Mouse (Mus musculus): ENCODE data around the gene Aldh4a1. TPM values are rescaled to one million over a fixed set of nuclear protein-coding genes. Genes with fewer than 3 reads are reported as not detected.

The Aldh4a1 gene
- polyA plus RNA-seq, 1 experiment from 2014 or later = 15.4 TPM

DNA sequence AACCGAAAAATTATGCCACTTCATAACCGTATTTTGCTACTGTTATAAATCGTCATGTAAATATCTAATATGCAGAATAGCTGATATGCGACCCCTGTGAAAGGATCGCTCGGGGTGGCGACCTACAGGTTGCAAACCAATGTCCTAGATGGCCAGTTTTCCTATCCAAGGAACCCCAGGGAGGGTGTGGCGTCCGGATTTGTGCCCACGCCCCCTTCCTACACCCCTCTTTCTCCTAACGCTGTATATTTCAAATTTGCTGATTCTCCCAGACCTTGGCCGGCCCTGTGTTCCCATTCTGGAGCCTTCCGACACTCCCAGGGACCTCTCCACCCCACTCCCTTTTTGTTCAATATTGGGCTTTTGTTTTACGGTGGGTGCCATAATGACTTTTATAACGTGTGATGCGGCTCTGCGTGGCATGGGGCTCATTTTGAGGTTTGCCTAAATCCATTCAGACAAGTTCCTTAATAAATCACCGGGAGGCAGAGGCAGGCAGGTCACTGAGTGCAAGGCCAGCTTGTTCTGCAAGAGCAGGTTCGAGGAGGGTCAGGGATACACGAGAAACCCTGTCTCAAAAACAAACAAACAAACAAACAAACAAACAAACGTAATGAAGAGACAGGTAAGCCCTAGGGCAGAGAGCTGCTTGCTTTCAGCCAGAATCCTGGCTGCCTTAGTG lies 909 bp downstream of the Aldh4a1 start:
- no peak for ATAC-seq (ENCODE audit: insufficient number of reproducible peaks, low FRiP score, low TSS enrichment, low read depth)
- H3K4me1 ChIP-seq (ENCODE audit: control insufficient read depth, insufficient read depth, low read length) = peaks cover 5% of the 10 kb centered on the region; the same call in 1 of the 2 replicates
- no peaks in the 10 kb centered on the region for H3K36me3 ChIP-seq (ENCODE audit: control insufficient read depth, insufficient read depth, low read length)
- H3K9ac ChIP-seq (ENCODE audit: low read length) = peak overlapping the region; percentile 62; the same call in 1 of the 2 replicates
- peak overlapping the region; percentile 75 for H3K4me2 ChIP-seq (ENCODE audit: low read depth, severe bottlenecking)
- no peaks in the 10 kb centered on the region for H3K9me3 ChIP-seq (ENCODE audit: control insufficient read depth, low read length)
- no peaks in the 10 kb centered on the region for H3K27me3 ChIP-seq (ENCODE audit: control insufficient read depth, insufficient read depth, low read length)
- DNase-seq (ENCODE audit: low spot score) = no peak
- WGBS = 22% methylated on average over 21 of the region's 21 CpGs
- H3K27ac ChIP-seq (replicated peaks; ENCODE audit: low read depth, low read length) = no peak overlapping the region
- H3K4me3 ChIP-seq (ENCODE audit: low read depth, low read length) = peak overlapping the region; percentile 66

DNA sequence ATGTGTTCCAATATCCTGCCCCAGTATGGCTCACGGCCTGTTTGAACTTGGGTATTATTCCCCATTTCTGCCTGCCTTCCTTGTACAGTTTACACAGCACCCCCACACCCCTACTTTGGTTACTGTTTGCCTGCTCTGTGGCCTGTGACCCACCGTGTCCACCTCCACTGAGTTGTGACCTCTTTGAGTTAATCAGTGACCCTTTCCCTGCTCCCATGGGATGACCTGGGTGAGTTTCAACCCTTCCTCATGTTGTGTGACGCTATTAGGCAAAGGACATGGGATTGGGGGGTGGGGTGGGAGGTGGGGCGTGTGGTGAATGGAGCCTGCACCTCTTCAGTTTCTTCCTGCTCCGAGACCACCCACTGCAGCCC lies 1.4 kb downstream of the Aldh4a1 start:
- Histone ChIP-seq H3K4me3 (ENCODE audit: low read depth, low read length) (no peak overlapping the region), H3K4me1 (ENCODE audit: control insufficient read depth, insufficient read depth, low read length) (peaks cover 5% of the 10 kb centered on the region; the same call in 1 of the 2 replicates), H3K9ac (ENCODE audit: low read length) (no peak overlapping the region), H3K27ac (replicated peaks; ENCODE audit: low read depth, low read length) (no peak overlapping the region), H3K9me3 (ENCODE audit: control insufficient read depth, low read length) (no peaks in the 10 kb centered on the region), H3K36me3 (ENCODE audit: control insufficient read depth, insufficient read depth, low read length) (no peaks in the 10 kb centered on the region), H3K4me2 (ENCODE audit: low read depth, severe bottlenecking) (0 out of 2 replicates have a peak overlapping the region, but pooled peaks have one; percentile 75), H3K27me3 (ENCODE audit: control insufficient read depth, insufficient read depth, low read length) (no peaks in the 10 kb centered on the region)
- ATAC-seq (ENCODE audit: insufficient number of reproducible peaks, low FRiP score, low TSS enrichment, low read depth) = no peak
- 75% methylated on average over 5 of the region's 5 CpGs for WGBS
- no peak for DNase-seq (ENCODE audit: low spot score)

DNA sequence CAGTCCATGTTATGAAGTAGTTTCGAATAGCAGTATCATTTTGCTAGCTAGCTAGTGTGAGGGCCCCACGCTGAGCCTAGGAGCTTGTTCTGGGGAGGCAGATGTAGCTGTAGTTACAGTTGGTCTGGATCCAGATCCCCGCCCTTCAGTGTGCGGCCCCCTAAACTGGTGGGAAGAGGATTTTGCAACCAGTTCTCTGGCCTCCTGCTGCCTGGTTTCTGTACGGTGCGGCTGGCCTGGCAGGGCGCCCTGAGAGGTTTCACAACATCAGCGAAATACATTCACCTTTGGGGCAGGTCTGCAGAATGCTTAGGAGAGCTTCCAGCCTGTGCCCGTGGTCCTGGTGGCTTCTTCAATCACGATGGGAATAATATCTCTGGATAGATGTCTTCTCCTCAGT lies 2.0 kb downstream of the Aldh4a1 start:
- Histone ChIP-seq H3K27ac (replicated peaks; ENCODE audit: low read depth, low read length) (no peak overlapping the region), H3K36me3 (ENCODE audit: control insufficient read depth, insufficient read depth, low read length) (no peaks in the 10 kb centered on the region), H3K27me3 (ENCODE audit: control insufficient read depth, insufficient read depth, low read length) (no peaks in the 10 kb centered on the region), H3K9ac (ENCODE audit: low read length) (no peak overlapping the region), H3K4me2 (ENCODE audit: low read depth, severe bottlenecking) (no peak overlapping the region), H3K4me3 (ENCODE audit: low read depth, low read length) (no peak overlapping the region), H3K4me1 (ENCODE audit: control insufficient read depth, insufficient read depth, low read length) (peaks cover 5% of the 10 kb centered on the region; the same call in 1 of the 2 replicates), H3K9me3 (ENCODE audit: control insufficient read depth, low read length) (no peaks in the 10 kb centered on the region)
- DNase-seq (ENCODE audit: low spot score) (no peak), ATAC-seq (ENCODE audit: insufficient number of reproducible peaks, low FRiP score, low TSS enrichment, low read depth) (no peak)
- WGBS = 89% methylated on average over 10 of the region's 10 CpGs

DNA sequence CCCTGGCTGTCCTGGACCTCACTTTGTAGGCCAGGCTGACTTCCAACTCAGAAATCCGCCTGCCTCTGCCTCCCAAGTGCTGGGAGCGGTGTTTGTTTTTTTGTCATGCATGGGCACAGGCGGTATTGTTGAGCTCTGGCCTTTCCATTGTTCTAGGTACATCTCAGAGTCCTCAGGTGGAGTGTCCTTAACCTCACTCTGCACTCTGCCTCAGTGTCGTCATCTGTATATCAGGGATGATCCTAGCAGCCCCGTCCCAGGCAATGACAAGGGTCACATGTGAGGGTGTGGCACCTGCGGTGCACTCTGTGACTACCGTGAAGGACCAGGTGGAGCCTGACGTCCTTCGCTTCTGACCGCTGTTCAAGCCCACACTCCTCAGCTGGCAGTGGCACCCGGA lies 4.7 kb downstream of the Aldh4a1 start:
- 92% methylated on average over 11 of the region's 11 CpGs for WGBS
- Histone ChIP-seq H3K4me1 (ENCODE audit: control insufficient read depth, insufficient read depth, low read length) (peaks cover 5% of the 10 kb centered on the region; the same call in 1 of the 2 replicates), H3K27ac (replicated peaks; ENCODE audit: low read depth, low read length) (no peak overlapping the region), H3K9ac (ENCODE audit: low read length) (no peak overlapping the region), H3K9me3 (ENCODE audit: control insufficient read depth, low read length) (no peaks in the 10 kb centered on the region), H3K4me2 (ENCODE audit: low read depth, severe bottlenecking) (no peak overlapping the region), H3K36me3 (ENCODE audit: control insufficient read depth, insufficient read depth, low read length) (no peaks in the 10 kb centered on the region), H3K27me3 (ENCODE audit: control insufficient read depth, insufficient read depth, low read length) (no peaks in the 10 kb centered on the region), H3K4me3 (ENCODE audit: low read depth, low read length) (no peak overlapping the region)
- DNase-seq (ENCODE audit: low spot score) (no peak), ATAC-seq (ENCODE audit: insufficient number of reproducible peaks, low FRiP score, low TSS enrichment, low read depth) (no peak)

DNA sequence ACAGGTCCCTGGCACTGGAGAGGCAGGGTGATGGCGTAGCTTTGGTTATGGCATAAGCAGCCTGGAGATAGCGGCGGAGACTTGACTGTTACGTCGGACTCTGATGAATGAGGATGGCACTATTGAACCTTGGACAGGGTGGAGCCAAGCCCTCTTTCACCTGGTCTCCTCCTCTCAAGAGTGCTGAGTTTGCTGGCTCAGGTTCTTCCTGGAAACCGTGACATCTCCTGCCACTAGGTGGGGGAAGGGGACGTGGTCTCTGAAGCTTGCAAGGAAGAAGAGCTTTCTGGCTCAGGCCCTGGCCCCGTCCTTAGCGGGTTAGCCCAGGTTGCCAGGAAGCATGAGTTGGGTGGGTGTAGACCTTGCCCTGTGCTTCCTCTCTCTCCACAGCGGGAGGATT lies 7.5 kb downstream of the Aldh4a1 start:
- Histone ChIP-seq H3K9me3 (ENCODE audit: control insufficient read depth, low read length) (no peaks in the 10 kb centered on the region), H3K27me3 (ENCODE audit: control insufficient read depth, insufficient read depth, low read length) (no peaks in the 10 kb centered on the region), H3K36me3 (ENCODE audit: control insufficient read depth, insufficient read depth, low read length) (no peaks in the 10 kb centered on the region), H3K4me2 (ENCODE audit: low read depth, severe bottlenecking) (no peak overlapping the region), H3K4me3 (ENCODE audit: low read depth, low read length) (no peak overlapping the region), H3K9ac (ENCODE audit: low read length) (no peak overlapping the region), H3K4me1 (ENCODE audit: control insufficient read depth, insufficient read depth, low read length) (no peaks in the 10 kb centered on the region), H3K27ac (replicated peaks; ENCODE audit: low read depth, low read length) (no peak overlapping the region)
- ATAC-seq (ENCODE audit: insufficient number of reproducible peaks, low FRiP score, low TSS enrichment, low read depth) (no peak), DNase-seq (ENCODE audit: low spot score) (no peak)
- 68% methylated on average over 10 of the region's 10 CpGs for WGBS

DNA sequence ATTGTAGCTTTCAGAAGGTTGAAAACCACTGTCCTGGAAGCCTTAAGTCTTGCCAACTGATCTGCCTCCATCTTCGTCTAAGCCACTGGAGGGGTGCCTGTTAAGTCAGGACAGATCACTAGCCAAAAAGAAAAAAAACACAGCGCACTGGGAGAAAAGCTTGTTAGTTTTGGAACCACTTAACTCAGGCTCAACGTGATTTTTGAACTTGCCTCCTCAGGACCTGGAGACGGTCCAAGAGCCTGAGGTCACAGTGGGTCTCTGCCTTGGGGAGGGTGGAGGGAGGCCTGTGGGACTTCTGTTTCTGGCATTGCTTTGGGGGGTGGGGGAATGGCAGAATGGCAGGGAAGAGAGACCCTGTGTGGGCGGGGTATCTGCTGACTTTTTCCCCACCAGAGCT lies 8.5 kb downstream of the Aldh4a1 start:
- no peak for DNase-seq (ENCODE audit: low spot score)
- H3K36me3 ChIP-seq (ENCODE audit: control insufficient read depth, insufficient read depth, low read length) = no peaks in the 10 kb centered on the region
- H3K27me3 ChIP-seq (ENCODE audit: control insufficient read depth, insufficient read depth, low read length) = no peaks in the 10 kb centered on the region
- ATAC-seq (ENCODE audit: insufficient number of reproducible peaks, low FRiP score, low TSS enrichment, low read depth) = no peak
- H3K4me1 ChIP-seq (ENCODE audit: control insufficient read depth, insufficient read depth, low read length) = no peaks in the 10 kb centered on the region
- no peak overlapping the region for H3K27ac ChIP-seq (replicated peaks; ENCODE audit: low read depth, low read length)
- H3K9ac ChIP-seq (ENCODE audit: low read length) = no peak overlapping the region
- WGBS = 82% methylated on average over 5 of the region's 5 CpGs
- H3K4me2 ChIP-seq (ENCODE audit: low read depth, severe bottlenecking) = no peak overlapping the region
- no peaks in the 10 kb centered on the region for H3K9me3 ChIP-seq (ENCODE audit: control insufficient read depth, low read length)
- H3K4me3 ChIP-seq (ENCODE audit: low read depth, low read length) = no peak overlapping the region

DNA sequence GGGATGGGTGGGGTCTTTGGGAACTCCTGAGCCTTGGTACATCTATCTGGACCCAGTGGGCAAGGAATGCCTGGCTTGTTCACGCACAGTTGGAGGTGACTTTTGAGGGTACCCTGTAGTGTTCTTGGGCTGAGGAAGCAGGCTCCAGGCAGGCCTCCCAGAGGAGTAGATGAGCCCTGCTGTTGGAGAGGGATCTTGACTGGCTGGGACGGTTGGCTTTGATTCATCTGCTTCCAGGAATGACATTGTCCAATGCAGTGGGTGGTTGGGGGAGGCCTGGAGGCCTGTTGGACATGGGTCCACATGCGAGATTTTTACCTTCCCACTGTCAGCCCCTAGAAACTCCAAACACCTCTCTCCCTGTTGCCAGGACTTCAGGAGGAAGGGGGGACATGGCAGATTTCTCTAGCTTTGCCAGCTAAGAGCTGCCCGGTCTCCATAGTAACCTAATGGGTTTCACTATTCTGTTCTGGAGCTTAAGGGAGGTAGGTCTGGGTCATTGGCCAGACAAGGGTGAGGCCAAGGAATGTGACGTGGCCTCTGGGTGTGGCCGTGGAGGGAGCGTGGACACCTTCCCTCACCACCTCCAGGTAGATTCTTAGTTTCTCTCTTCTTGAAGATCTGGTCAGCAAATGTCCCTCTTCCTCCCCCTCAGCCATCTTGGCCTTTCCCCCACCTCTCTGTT lies 9.0 kb downstream of the Aldh4a1 start:
- no peak overlapping the region for H3K4me3 ChIP-seq (ENCODE audit: low read depth, low read length)
- no peak for ATAC-seq (ENCODE audit: insufficient number of reproducible peaks, low FRiP score, low TSS enrichment, low read depth)
- H3K27ac ChIP-seq (replicated peaks; ENCODE audit: low read depth, low read length) = no peak overlapping the region
- no peaks in the 10 kb centered on the region for H3K27me3 ChIP-seq (ENCODE audit: control insufficient read depth, insufficient read depth, low read length)
- H3K36me3 ChIP-seq (ENCODE audit: control insufficient read depth, insufficient read depth, low read length) = no peaks in the 10 kb centered on the region
- WGBS = 89% methylated on average over 7 of the region's 7 CpGs
- no peaks in the 10 kb centered on the region for H3K4me1 ChIP-seq (ENCODE audit: control insufficient read depth, insufficient read depth, low read length)
- no peak overlapping the region for H3K9ac ChIP-seq (ENCODE audit: low read length)
- H3K4me2 ChIP-seq (ENCODE audit: low read depth, severe bottlenecking) = no peak overlapping the region
- DNase-seq (ENCODE audit: low spot score) = no peak
- H3K9me3 ChIP-seq (ENCODE audit: control insufficient read depth, low read length) = no peaks in the 10 kb centered on the region

DNA sequence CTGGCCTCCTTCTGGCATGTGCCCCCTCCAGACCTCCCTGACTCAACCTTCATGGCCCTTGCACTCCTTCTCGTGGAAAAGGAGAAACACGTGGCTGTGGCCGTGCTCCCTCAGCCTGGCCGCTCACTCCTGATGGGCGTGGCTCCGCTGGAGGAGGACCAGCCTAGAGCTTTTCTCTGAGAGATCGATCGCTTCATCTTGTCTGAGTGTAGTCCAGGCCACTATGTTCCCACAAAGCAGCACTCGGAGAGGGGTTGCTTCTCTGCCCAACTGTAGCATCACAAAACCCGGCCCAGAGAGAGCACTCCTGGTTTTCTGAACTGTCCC lies 9.6 kb downstream of the Aldh4a1 start:
- H3K4me3 ChIP-seq (ENCODE audit: low read depth, low read length) = no peak overlapping the region
- no peak overlapping the region for H3K27ac ChIP-seq (replicated peaks; ENCODE audit: low read depth, low read length)
- H3K4me2 ChIP-seq (ENCODE audit: low read depth, severe bottlenecking) = no peak overlapping the region
- H3K9ac ChIP-seq (ENCODE audit: low read length) = no peak overlapping the region
- no peak for ATAC-seq (ENCODE audit: insufficient number of reproducible peaks, low FRiP score, low TSS enrichment, low read depth)
- no peaks in the 10 kb centered on the region for H3K4me1 ChIP-seq (ENCODE audit: control insufficient read depth, insufficient read depth, low read length)
- H3K27me3 ChIP-seq (ENCODE audit: control insufficient read depth, insufficient read depth, low read length) = no peaks in the 10 kb centered on the region
- 86% methylated on average over 10 of the region's 10 CpGs for WGBS
- DNase-seq (ENCODE audit: low spot score) = no peak
- H3K36me3 ChIP-seq (ENCODE audit: control insufficient read depth, insufficient read depth, low read length) = no peaks in the 10 kb centered on the region
- no peaks in the 10 kb centered on the region for H3K9me3 ChIP-seq (ENCODE audit: control insufficient read depth, low read length)
